Mouse (Mus musculus) erythroblast, embryonic 14.5 days (primary cell): ENCODE measurements around the gene Nop14.

Source experiments
- GATA1 ChIP-seq: IDR thresholded peaks from 2 replicates; pipeline ENCODE4 v1.6.1; 2012; ENCODE audit warnings: low read length, inconsistent platforms, mixed read lengths
- TAL1 ChIP-seq: IDR thresholded peaks from 3 replicates; pipeline ENCODE4 v1.6.1; 2012; ENCODE audit warnings: low read length, inconsistent platforms, mixed read lengths

DNA sequence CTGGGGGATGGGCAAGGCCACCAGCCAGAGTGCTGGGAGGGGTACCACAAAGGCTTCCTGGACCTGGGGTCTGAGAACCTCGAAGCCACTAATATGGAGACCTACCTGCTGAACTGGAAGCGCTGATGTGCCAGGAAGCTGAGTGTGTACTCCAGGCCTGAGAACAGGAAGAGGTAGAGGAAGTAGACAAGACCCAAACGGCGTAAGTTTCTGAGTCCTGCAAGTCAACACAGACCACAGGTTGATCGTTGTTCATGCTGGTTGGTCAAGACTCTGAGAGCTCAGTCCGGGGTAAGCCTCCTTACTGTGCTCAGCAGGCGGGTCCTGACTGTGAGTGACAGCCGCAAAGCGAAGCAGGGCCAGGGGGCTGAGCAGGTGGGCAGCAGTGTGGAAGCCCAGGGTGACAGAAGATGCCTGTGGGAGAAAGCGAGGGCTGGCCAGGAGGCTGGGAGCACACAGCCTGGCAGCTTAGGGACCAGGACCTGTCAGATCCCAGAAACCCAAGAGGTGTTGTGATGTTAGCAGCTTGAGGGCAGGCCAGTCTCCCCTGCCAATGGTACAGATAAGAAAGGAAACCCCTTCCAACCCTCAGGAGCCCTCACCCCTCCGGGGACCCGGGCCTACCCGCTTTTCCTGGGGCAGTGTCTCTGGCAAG is 25.1 kb downstream of the Nop14 start:
- TF ChIP-seq GATA1 (no peak), TAL1 (no peak)
